Mouse (Mus musculus) stomach, postnatal 0 days (tissue): ENCODE measurements around the gene Map1b. TPM values are rescaled to one million over a fixed set of nuclear protein-coding genes. Genes with fewer than 3 reads are reported as not detected.

ENCODE experiments used
- ATAC-seq: fragments of 200-750 bp; cut with Nextera tagmentation; 2 replicates; pipeline ENCODE4 v1.8.0; 2017; ENCODE audit not compliant: low FRiP score, low TSS enrichment
- DNase-seq: peaks from one replicate; pipeline ENCODE4 v3.0.0-alpha.2; 2016; ENCODE audit warnings: low spot score
- H3K27ac ChIP-seq: fragments of 300-500 bp; sonication (generic); replicated peaks from 2 replicates; pipeline ENCODE4 v1.5.1; 2014; ENCODE audit warnings: mild to moderate bottlenecking, control low read depth
- H3K27me3 ChIP-seq: fragments of 300-500 bp; sonication (generic); 2 replicates; pipeline ENCODE4 v1.6.1; 2014; ENCODE audit warnings: low read length; ENCODE audit not compliant: control insufficient read depth, insufficient read depth
- H3K36me3 ChIP-seq: fragments of 300-500 bp; sonication (generic); 2 replicates; pipeline ENCODE4 v1.6.1; 2014; ENCODE audit warnings: low read length, mixed read lengths; ENCODE audit not compliant: control insufficient read depth, insufficient read depth
- H3K4me1 ChIP-seq: fragments of 300-500 bp; sonication (generic); replicated peaks from 2 replicates; pipeline ENCODE4 v1.6.1; 2014; ENCODE audit warnings: antibody characterized with exemption; ENCODE audit not compliant: control insufficient read depth, insufficient read depth
- H3K4me2 ChIP-seq: fragments of 300-500 bp; sonication (generic); replicated peaks from 2 replicates; pipeline ENCODE4 v1.6.1; 2014; ENCODE audit warnings: low read depth, mild to moderate bottlenecking, control low read depth, moderate library complexity
- H3K4me3 ChIP-seq: fragments of 300-500 bp; sonication (generic); 2 replicates; pipeline ENCODE4 v1.5.1; 2014; ENCODE audit warnings: low read depth, low read length, control low read depth
- H3K9ac ChIP-seq: fragments of 300-500 bp; sonication (generic); 2 replicates; pipeline ENCODE4 v1.6.1; 2014; ENCODE audit warnings: mild to moderate bottlenecking, low read length, control low read depth, mixed read lengths
- H3K9me3 ChIP-seq: fragments of 300-500 bp; sonication (generic); 2 replicates; pipeline ENCODE4 v1.6.1; 2016; ENCODE audit warnings: low read length; ENCODE audit not compliant: control insufficient read depth
- CTCF ChIP-seq: IDR thresholded peaks from 2 replicates; pipeline ENCODE4 v1.5.1; 2016; ENCODE audit warnings: antibody characterized with exemption, low read depth, mild to moderate bottlenecking, moderate library complexity
- EP300 ChIP-seq: optimal IDR thresholded peaks from 2 replicates; pipeline ENCODE3; 2016; ENCODE audit warnings: antibody characterized with exemption
- WGBS: fragments of 180-500 bp; shearing (Covaris S2); extraction: QIAGEN DNeasy Blood & Tissue Kit; methylation state at CpG from one replicate; pipeline ENCODE4 v1.1.7; 2014; 5-methylcytosine and 5-hydroxymethylcytosine counted together
- polyA plus RNA-seq: library from polyadenylated mRNA; unstranded; fragments of >200 nt; fragmentation: Nextera tagmentation; extraction: Ambion mirVana; gene quantifications from 2 replicates; pipeline ENCODE4 v1.2.1, GENCODE M21; 2015

The Map1b gene
- polyA plus RNA-seq, 1 experiment from 2014 or later = 63.8 TPM

DNA sequence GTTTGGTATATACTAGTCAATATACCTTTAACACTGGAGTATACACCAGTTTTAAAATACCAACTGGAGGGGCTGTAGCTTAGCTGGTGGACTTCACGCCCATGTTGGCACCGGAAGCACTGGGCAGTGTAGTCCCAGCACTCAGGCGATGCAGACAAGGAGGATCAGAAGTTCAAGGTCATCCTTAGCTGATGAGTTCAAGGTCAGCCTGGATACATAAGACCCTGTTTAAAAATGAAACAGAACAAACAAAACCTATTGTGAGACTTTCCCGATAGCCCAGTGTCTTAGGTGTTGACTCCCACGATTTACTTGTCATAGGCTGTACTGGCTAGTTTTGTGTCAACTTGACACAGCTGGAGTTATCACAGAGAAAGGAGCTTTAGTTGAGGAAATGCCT, 1.5 kb upstream of the Map1b start:
- H3K4me1 ChIP-seq = 0 out of 2 replicates have a peak, but pooled peaks cover 3% of the 10 kb centered on the region
- TF ChIP-seq EP300 = no peak
- no peak for TF ChIP-seq CTCF
- H3K27me3 ChIP-seq = no peaks in the 10 kb centered on the region
- ATAC-seq (no peak), DNase-seq (no peak)
- no peak overlapping the region for H3K27ac ChIP-seq
- no peaks in the 10 kb centered on the region for H3K9me3 ChIP-seq
- H3K4me2 ChIP-seq = no peak overlapping the region
- H3K36me3 ChIP-seq = no peaks in the 10 kb centered on the region
- H3K9ac ChIP-seq = no peak overlapping the region
- WGBS = 84% methylated on average over 5 of the region's 5 CpGs
- no peak overlapping the region for H3K4me3 ChIP-seq

DNA sequence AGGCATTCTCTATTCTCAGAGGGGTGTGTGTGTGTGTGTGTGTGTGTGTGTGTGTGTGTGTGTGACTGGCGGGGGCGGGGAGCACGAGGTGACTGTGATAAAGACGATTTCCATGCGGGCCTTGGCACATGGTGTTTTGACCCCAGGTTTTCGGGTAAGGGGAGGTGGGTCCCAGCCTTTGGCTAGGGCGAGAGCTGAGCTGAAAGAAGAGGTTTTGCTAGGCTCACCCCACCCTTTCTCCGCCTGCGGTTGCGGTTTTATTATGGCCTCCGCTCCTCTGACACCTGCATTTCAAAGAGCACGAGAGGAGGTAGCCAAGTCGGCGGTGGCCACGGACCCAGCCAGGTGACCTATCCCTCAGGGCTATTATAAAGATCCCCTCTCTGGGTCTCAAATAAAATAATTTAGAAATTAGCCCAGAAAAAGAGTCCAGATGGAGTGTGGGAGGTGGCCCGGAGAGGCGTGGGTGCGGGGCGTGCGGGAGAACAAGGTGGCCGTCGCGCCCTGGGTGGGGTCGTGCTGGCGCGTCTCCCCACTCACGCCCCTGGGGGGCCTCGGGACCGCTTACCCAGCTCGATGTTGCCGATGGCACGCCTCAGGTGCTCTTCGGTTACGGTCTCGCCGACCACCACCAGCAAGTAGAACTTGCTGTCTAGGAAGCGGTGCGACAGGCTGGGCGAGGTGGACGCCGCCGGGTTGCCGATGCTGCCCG, 448 bp downstream of the Map1b start:
- peak overlapping the region; percentile 72 for H3K4me3 ChIP-seq
- no peaks in the 10 kb centered on the region for H3K27me3 ChIP-seq
- H3K27ac ChIP-seq = peak overlapping the region; percentile 74
- no peaks in the 10 kb centered on the region for H3K9me3 ChIP-seq
- DNase-seq (peak; percentile 22), ATAC-seq (peak; percentile 11; the same call in 1 of the 2 replicates)
- peak overlapping the region; percentile 90 for H3K4me2 ChIP-seq
- peak overlapping the region; percentile 66 for H3K9ac ChIP-seq
- WGBS = under 1% methylated on average over 44 of the region's 44 CpGs
- no peak for TF ChIP-seq CTCF
- no peak for TF ChIP-seq EP300
- no peaks in the 10 kb centered on the region for H3K36me3 ChIP-seq
- 0 out of 2 replicates have a peak, but pooled peaks cover 3% of the 10 kb centered on the region for H3K4me1 ChIP-seq

DNA sequence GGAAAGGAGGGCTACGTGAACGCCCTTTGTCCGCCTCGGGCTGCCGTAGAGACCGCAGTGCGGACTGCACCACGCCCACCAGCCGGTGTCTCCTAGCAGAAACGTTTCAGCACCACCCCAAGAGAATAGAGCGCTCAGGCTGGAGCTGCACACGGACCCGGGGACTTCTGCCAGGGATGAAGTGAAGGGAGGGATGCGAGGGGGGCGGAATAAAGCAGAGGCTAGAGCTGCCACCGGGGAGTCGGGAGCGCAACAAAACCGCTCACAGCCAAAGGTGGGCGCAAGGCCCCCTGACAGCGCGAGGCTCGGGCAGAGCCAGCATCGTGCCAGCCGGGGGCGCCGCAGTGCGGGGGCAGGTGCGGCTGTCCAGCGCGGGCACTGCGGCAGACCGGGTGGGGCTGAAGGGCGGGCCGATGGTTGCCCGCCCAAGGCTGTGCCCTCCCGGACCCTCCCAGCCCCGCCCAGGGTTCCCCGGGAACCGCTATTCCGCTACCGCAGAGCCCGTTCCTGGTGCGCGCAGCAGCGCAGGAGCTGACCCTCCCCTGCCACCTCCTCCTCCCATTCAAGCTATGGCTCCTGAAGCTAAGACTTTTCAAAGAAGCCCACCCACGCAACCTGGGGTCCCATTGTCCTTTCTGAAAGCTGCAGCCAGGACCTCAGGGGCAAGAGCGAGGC, 1.3 kb downstream of the Map1b start:
- WGBS = under 1% methylated on average over 37 of the region's 48 CpGs
- DNase-seq (peak; percentile 80), ATAC-seq (peak; percentile 86)

DNA sequence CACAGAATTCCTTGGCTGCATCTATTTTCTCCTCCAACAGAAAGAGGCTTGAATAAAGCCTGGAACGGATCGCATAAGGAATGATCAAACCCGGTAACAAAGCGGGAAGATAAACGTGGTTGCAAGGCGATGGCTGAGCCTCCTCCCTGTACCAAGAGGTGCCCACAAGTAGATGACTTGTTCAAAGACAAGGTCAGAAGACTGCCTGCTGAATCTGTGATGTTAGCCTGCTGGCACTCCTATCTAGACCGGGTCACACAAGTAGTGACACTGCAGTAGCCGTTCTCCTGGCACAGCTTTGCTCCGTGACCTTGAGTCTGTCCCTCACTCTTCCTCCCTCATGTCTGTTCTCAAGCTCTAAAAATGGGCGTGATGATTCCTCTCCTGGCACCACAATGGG, 2.4 kb downstream of the Map1b start:
- Histone ChIP-seq H3K9ac (no peak overlapping the region), H3K4me2 (peak overlapping the region; percentile 90), H3K4me1 (0 out of 2 replicates have a peak, but pooled peaks cover 3% of the 10 kb centered on the region), H3K4me3 (peak overlapping the region; percentile 72; the same call in 1 of the 2 replicates), H3K36me3 (no peaks in the 10 kb centered on the region), H3K27me3 (no peaks in the 10 kb centered on the region), H3K27ac (peak overlapping the region; percentile 49; the same call in 1 of the 2 replicates), H3K9me3 (no peaks in the 10 kb centered on the region)
- TF ChIP-seq EP300 = no peak
- no peak for TF ChIP-seq CTCF
- peak; percentile 25 for DNase-seq
- 13% methylated on average over 10 of the region's 10 CpGs for WGBS
- no peak for ATAC-seq

More for the DNA sequence above, 1.3 kb downstream of the Map1b start:
- Histone ChIP-seq H3K4me1 (0 out of 2 replicates have a peak, but pooled peaks cover 3% of the 10 kb centered on the region), H3K36me3 (no peaks in the 10 kb centered on the region), H3K27ac (peak overlapping the region; percentile 74), H3K4me3 (peak overlapping the region; percentile 72), H3K27me3 (no peaks in the 10 kb centered on the region), H3K4me2 (peak overlapping the region; percentile 90), H3K9ac (peak overlapping the region; percentile 66), H3K9me3 (no peaks in the 10 kb centered on the region)
- peak; percentile 52 for TF ChIP-seq CTCF
- TF ChIP-seq EP300 = no peak

DNA sequence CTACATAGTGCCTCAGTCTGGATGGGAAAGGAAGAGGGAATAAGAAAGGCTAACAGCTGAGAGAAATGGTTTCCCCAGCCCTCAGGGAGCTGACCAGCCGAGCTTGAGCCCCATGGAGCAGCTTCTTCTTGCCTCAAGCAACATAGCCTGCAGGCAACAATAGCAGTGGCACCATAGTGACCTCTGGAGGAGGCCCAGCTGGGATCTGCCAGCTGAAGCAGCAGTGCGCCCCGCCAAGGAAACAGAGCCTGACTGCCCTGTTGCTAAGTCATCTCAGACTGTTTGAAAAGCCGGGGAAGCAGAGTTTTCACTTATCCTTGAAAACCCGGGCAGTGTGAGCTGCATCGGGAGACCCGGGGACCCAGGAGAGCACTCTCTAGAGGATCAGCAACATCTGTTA, 3.2 kb downstream of the Map1b start:
- H3K27ac ChIP-seq = peak overlapping the region; percentile 35; the same call in 1 of the 2 replicates
- H3K4me3 ChIP-seq = no peak overlapping the region
- H3K9ac ChIP-seq = no peak overlapping the region
- H3K27me3 ChIP-seq = no peaks in the 10 kb centered on the region
- peak overlapping the region; percentile 90; the same call in 1 of the 2 replicates for H3K4me2 ChIP-seq
- H3K36me3 ChIP-seq = no peaks in the 10 kb centered on the region
- H3K4me1 ChIP-seq = 0 out of 2 replicates have a peak, but pooled peaks cover 3% of the 10 kb centered on the region
- no peaks in the 10 kb centered on the region for H3K9me3 ChIP-seq
- TF ChIP-seq EP300 (no peak), CTCF (peak; percentile 73)
- peak; percentile 80 for DNase-seq
- 5% methylated on average over 7 of the region's 7 CpGs for WGBS
- ATAC-seq = 0 out of 2 replicates have a peak, but pooled peaks have one; percentile 53

DNA sequence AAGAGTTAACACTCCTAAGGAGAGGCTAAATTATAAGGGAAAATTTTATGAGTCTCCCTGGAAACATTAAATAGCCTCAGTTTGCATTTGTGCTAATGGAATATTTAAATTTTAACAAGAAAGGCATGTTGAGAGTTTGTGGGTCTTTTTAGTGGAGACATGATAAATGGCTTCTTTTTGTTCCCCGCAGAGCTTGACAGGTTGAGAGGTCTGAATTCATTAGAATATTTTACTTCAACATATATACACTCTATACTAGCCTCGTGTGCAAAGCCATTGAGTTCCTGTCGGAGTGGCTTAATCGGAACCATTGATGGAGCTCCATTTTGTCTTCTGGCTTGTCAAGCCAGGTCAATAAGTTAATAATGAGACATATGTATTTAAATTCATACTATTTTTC, 6.4 kb downstream of the Map1b start:
- Histone ChIP-seq H3K4me2 (no peak overlapping the region), H3K27ac (no peak overlapping the region), H3K27me3 (no peaks in the 10 kb centered on the region), H3K4me3 (no peak overlapping the region), H3K9ac (no peak overlapping the region), H3K4me1 (0 out of 2 replicates have a peak, but pooled peaks cover 3% of the 10 kb centered on the region), H3K9me3 (no peaks in the 10 kb centered on the region), H3K36me3 (no peaks in the 10 kb centered on the region)
- no peak for ATAC-seq
- no peak for DNase-seq
- TF ChIP-seq EP300 (no peak), CTCF (no peak)
- WGBS = 78% methylated on average over 4 of the region's 4 CpGs
